Mouse (Mus musculus): ENCODE measurements around the gene Mapk10. TPM values are rescaled to one million over a fixed set of nuclear protein-coding genes. Genes with fewer than 3 reads are reported as not detected.

Mapk10 gene
- total and polyA plus RNA-seq, 3 experiments, result 0.10 to 0.95 (median 0.47) TPM

GRCm38 (mm10) chr5:103140935-103141334 lies 70.2 kb downstream of the Mapk10 start:
- H3K27me3 ChIP-seq (replicated peaks), result no peaks in the 10 kb centered on the region
- H3K4me3 ChIP-seq (replicated peaks in 1 of 3; ENCODE audit: low read depth in 2 of 3, low read length in 2 of 3, poor library complexity in 1 of 3), result no peak overlapping the region
- no peak for DNase-seq (ENCODE audit: extremely low read depth)
- H3K36me3 ChIP-seq (replicated peaks in 1 of 2; ENCODE audit: control insufficient read depth in 1 of 2, insufficient read depth in 1 of 2, low read length in 1 of 2), result no peaks in the 10 kb centered on the region
- H3K79me2 ChIP-seq (replicated peaks; ENCODE audit: control insufficient read depth, extremely low read depth, insufficient read depth, poor library complexity, severe bottlenecking), result no peaks in the 10 kb centered on the region
- H3K9ac ChIP-seq (ENCODE audit: insufficient read depth, low read depth), result no peak overlapping the region
- peak overlapping the region; percentile 67; the same call in 1 of the 2 replicates for H3K4me2 ChIP-seq (ENCODE audit: insufficient read depth, low read depth, poor library complexity, severe bottlenecking)
- in situ Hi-C loops (cut with MboI; ENCODE audit: low pct_ligation_motif_present, low pct_unique_long_range_greater_than_20kb, low sequenced_read_pairs) (no loop called here), dilution Hi-C loops (cut with MboI; ENCODE audit: extremely low pct_ligation_motif_present, extremely low pct_unique_long_range_greater_than_20kb, low sequenced_read_pairs) (no loop called here)
- H3K27ac ChIP-seq (ENCODE audit: insufficient read depth, low read depth), result no peak overlapping the region
- TF ChIP-seq UBTF (IDR thresholded peaks at IDR 0.05; ENCODE audit: low read depth, low read length), result no peak
- no peak for TF ChIP-seq KAT2A (IDR thresholded peaks at IDR 0.05; ENCODE audit: insufficient replicate concordance, low read length)
- TF ChIP-seq TCF12 (IDR thresholded peaks at IDR 0.05; ENCODE audit: low read depth, low read length), result no peak
- TF ChIP-seq SMC3 (IDR thresholded peaks at IDR 0.05; ENCODE audit: low read depth, low read length), result no peak
- TF ChIP-seq JUN (IDR thresholded peaks at IDR 0.05; ENCODE audit: insufficient read depth, low read depth, low read length), result no peak
- no peak for TF ChIP-seq ETS1 (conservative IDR thresholded peaks at IDR 0.05; ENCODE audit: low read depth, low read length)
- no peak for TF ChIP-seq TBP (conservative IDR thresholded peaks at IDR 0.05; ENCODE audit: low read depth, low read length)
- no peak for TF ChIP-seq RCOR1 (conservative IDR thresholded peaks at IDR 0.05; ENCODE audit: low read depth, low read length)
- TF ChIP-seq MAX (IDR thresholded peaks at IDR 0.05; ENCODE audit: low read length), result no peak
- TF ChIP-seq ZKSCAN1 (IDR thresholded peaks at IDR 0.05; ENCODE audit: borderline replicate concordance, low read depth, low read length), result no peak
- no peak for TF ChIP-seq ELF1 (IDR thresholded peaks at IDR 0.05; ENCODE audit: low read depth, low read length)
- no peak for TF ChIP-seq CTCF (conservative IDR thresholded peaks at IDR 0.05 in 1 of 2, IDR thresholded peaks at IDR 0.05 in 1 of 2; ENCODE audit: low read depth in 2 of 2, low read length in 2 of 2)
- no peak for TF ChIP-seq USF2 (conservative IDR thresholded peaks at IDR 0.05; ENCODE audit: low read depth, low read length)
- TF ChIP-seq USF1 (IDR thresholded peaks at IDR 0.05; ENCODE audit: low read depth, low read length), result no peak
- no peak for TF ChIP-seq MAFK (IDR thresholded peaks at IDR 0.05; ENCODE audit: insufficient replicate concordance, low read length)
- TF ChIP-seq ZMIZ1 (IDR thresholded peaks at IDR 0.05; ENCODE audit: low read depth, low read length), result no peak
- TF ChIP-seq MYC (IDR thresholded peaks at IDR 0.05; ENCODE audit: low read depth, low read length), result no peak
- no peak for TF ChIP-seq PAX5 (IDR thresholded peaks at IDR 0.05; ENCODE audit: low read length)
- H3K9me3 ChIP-seq (replicated peaks; ENCODE audit: low read length), result no peaks in the 10 kb centered on the region
- H3K4me1 ChIP-seq (ENCODE audit: control insufficient read depth in 1 of 2, insufficient read depth in 2 of 2), result no peaks in the 10 kb centered on the region

DNA sequence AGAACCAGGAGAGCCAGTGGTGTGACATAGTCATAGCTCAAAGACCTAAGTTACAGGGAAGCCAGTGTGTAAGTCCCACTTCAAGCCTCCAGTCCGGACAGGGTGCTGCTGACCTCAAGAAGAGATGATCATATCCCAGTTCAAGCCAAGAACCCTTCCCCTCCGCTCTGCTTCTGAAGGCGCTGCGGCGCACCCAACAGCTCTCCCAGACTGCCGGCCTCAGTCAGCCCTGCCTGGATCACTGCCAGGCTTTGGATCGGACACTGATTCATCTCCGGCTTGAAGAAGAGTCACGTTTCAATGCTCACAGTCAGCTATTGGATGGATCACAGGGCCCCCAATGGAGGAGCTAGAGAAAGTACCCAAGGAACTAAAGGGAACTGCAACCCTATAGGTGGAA lies 76.3 kb downstream of the Mapk10 start:
- H3K27me3 ChIP-seq (replicated peaks), result no peaks in the 10 kb centered on the region
- no peaks in the 10 kb centered on the region for H3K36me3 ChIP-seq (replicated peaks in 1 of 2; ENCODE audit: control insufficient read depth in 1 of 2, insufficient read depth in 1 of 2, low read length in 1 of 2)
- dilution Hi-C loops (cut with MboI; ENCODE audit: extremely low pct_ligation_motif_present, extremely low pct_unique_long_range_greater_than_20kb, low sequenced_read_pairs) (no loop called here), in situ Hi-C loops (cut with MboI; ENCODE audit: low pct_ligation_motif_present, low pct_unique_long_range_greater_than_20kb, low sequenced_read_pairs) (no loop called here)
- H3K9me3 ChIP-seq (replicated peaks; ENCODE audit: low read length), result no peaks in the 10 kb centered on the region
- H3K9ac ChIP-seq (ENCODE audit: insufficient read depth, low read depth), result no peak overlapping the region
- H3K27ac ChIP-seq (ENCODE audit: insufficient read depth, low read depth), result no peak overlapping the region
- no peak for DNase-seq (ENCODE audit: extremely low read depth)
- H3K4me1 ChIP-seq (ENCODE audit: control insufficient read depth in 1 of 2, insufficient read depth in 2 of 2), result peaks cover 0 to 5% of the 10 kb centered on the region in 2 experiments; a peak in 1 of 4 replicates
- H3K4me3 ChIP-seq (replicated peaks in 1 of 3; ENCODE audit: low read depth in 2 of 3, low read length in 2 of 3, poor library complexity in 1 of 3), result no peak overlapping the region
- H3K4me2 ChIP-seq (ENCODE audit: insufficient read depth, low read depth, poor library complexity, severe bottlenecking), result no peak overlapping the region
- TF ChIP-seq ZNF384 (IDR thresholded peaks at IDR 0.05; ENCODE audit: low read depth, low read length) (no peak), IRF4 (IDR thresholded peaks at IDR 0.05; ENCODE audit: low read depth, low read length) (no peak), MXI1 (IDR thresholded peaks at IDR 0.05; ENCODE audit: low read depth, low read length) (no peak), PAX5 (IDR thresholded peaks at IDR 0.05; ENCODE audit: low read length) (no peak), POLR2A (IDR thresholded peaks at IDR 0.05; ENCODE audit: low read depth, low read length) (no peak), BHLHE40 (IDR thresholded peaks at IDR 0.05; ENCODE audit: low read depth, low read length) (no peak), ZKSCAN1 (IDR thresholded peaks at IDR 0.05; ENCODE audit: borderline replicate concordance, low read depth, low read length) (no peak), HCFC1 (IDR thresholded peaks at IDR 0.05; ENCODE audit: low read depth, low read length) (no peak), MYC (IDR thresholded peaks at IDR 0.05; ENCODE audit: low read depth, low read length) (no peak), MAFK (IDR thresholded peaks at IDR 0.05; ENCODE audit: insufficient replicate concordance, low read length) (no peak), UBTF (IDR thresholded peaks at IDR 0.05; ENCODE audit: low read depth, low read length) (no peak), MAX (IDR thresholded peaks at IDR 0.05; ENCODE audit: low read length) (no peak), NRF1 (IDR thresholded peaks at IDR 0.05; ENCODE audit: low read depth, low read length) (no peak), USF1 (IDR thresholded peaks at IDR 0.05; ENCODE audit: low read depth, low read length) (no peak), GABPA (IDR thresholded peaks at IDR 0.05; ENCODE audit: insufficient replicate concordance, low read depth, low read length) (no peak), MAZ (IDR thresholded peaks at IDR 0.05; ENCODE audit: low read depth, low read length) (no peak), CTCF (conservative IDR thresholded peaks at IDR 0.05 in 1 of 2, IDR thresholded peaks at IDR 0.05 in 1 of 2; ENCODE audit: low read depth in 2 of 2, low read length in 2 of 2) (no peak), JUN (IDR thresholded peaks at IDR 0.05; ENCODE audit: insufficient read depth, low read depth, low read length) (no peak), E2F4 (IDR thresholded peaks at IDR 0.05; ENCODE audit: insufficient replicate concordance, low read depth, low read length) (no peak), RAD21 (IDR thresholded peaks at IDR 0.05; ENCODE audit: low read depth, low read length) (no peak)
- no peaks in the 10 kb centered on the region for H3K79me2 ChIP-seq (replicated peaks; ENCODE audit: control insufficient read depth, extremely low read depth, insufficient read depth, poor library complexity, severe bottlenecking)
